Mouse (Mus musculus) liver, adult 2 months (tissue): ENCODE results near the gene Fosl1.

Experiments used
- CTCF ChIP-seq: fragments of 200-500 bp; IDR thresholded peaks from 2 replicates; pipeline ENCODE4 v1.5.1; 2011; ENCODE audit warnings: low read depth, low read length, control low read depth
- POLR2A ChIP-seq: fragments of 200-500 bp; IDR thresholded peaks from 2 replicates; pipeline ENCODE4 v1.6.1; 2011; ENCODE audit warnings: low read length, control low read depth; ENCODE audit not compliant: insufficient read depth; ENCODE audit errors: extremely low read depth

- no peak for TF ChIP-seq POLR2A
- no peak for TF ChIP-seq CTCF
These were observed 38.5 kb downstream of the Fosl1 start for GRCm38 (mm10) chr19:5485821-5486220.
